Mouse (Mus musculus): ENCODE data around the gene Ffar1.
"Not testable (repeated sequence)": the region's sequence is repeated elsewhere in the genome, so short reads cannot be mapped to it uniquely, and the experiment has no call there.

The Ffar1 gene

DNA sequence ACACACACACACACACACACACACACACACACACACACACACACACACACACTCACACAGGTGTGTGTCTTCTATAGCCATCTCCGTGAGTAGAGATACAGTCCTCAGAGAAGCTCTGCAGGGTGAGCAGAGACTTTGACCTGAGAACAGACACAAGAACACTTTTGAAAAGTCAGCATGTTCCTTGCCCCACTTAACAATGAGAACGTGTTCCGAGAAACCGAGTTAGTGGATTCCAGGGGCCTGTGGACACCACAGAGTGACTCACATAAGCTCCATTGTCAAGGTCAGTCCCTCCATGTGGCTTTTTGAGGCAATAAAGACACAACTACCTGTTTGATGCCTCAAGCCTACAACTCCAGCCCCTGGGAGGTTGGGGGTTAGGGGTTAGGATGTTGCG is 14.0 kb downstream of the Ffar1 start:
- DNase-seq, result no peak

DNA sequence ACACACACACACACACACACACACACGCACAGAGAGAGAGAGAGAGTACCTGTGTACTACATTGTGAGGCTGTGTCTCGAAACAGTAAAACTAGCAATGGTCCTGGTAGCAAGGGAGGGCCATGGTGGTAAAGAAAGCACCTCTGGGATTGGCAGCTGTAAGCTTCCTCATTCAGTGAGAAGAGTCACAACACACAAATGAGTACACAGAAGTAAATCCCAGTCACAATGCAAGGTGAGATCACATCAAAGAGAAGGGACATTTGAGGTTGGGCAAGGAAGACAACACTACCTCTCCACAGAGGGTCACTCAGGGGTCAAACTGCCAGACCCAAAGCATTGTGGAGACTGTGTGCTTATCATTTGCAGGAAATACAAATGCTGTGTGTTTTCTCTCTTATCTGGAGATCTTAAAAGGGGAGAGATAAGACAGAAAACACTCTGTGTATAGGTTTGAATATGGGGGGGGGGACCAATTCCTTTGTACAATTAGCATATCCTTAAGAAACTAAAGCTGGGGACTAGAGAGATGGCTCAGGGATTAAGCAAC is 14.8 kb downstream of the Ffar1 start:
- no peak for DNase-seq

DNA sequence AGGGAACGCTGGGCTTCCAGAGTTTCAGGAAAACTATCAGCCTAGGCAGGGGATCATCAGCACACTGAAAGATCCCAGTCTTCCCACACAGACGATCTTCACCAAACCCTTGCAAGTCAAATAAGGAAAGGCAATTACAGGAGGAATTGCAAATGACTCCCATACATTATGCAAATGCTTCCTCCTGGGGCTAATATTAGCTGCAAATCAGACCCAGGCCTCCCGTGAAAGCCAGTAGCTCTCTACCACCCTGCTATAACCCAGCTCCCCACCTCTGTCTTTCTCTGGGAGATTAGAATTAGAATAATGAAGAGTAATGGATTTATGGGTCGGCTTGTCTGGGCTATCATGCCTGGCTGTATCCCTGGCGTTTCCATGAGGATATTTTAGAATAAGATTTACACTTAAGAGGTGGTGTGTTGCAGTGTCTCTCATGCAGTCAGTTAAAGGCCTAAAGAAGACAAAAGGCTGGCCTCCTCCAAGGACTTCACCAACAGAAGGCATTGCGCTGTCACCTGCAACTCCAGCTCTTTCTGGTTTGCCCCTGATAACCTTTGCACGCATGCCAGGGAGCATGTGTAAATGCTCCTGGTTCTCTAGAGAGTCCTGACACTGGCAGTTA is 16.6 kb downstream of the Ffar1 start:
- no peak for DNase-seq

DNA sequence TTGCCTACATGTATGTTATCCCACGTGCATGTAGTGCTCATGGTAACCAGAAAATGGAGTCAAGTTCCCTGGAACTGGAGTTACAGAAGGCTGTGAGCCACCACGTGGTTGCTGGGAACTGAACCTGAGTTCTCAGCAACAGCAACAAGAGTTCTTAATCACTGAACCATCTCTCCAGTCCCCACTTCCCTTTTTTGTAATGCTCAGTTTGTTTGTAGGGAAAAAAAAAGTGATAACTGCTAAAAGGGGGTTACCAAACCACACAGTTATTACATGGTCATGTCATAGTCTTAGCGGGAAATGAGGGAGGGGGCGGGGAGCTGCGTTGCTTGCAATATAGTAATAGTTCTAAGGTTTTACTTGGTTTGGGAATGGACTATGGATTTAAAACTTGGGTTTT is 19.3 kb downstream of the Ffar1 start:
- no peak for DNase-seq

DNA sequence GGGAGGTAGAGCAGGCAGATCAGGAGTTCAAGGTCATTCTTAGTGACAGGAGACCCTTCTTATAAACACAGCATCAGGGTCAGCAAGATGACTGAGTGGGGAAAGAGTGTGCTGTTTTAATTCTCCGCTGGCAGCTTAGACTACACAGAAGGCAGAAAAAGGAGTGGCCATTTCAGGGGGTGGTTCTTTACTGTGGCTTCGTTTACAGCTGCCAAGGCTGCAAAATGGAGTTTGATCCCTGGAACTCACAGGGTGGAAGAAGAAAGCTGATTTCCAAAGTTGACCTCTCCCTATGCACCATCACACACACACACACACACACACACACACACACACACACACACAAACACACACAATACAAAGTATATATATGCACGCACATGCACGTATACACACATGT is 20.0 kb downstream of the Ffar1 start:
- DNase-seq, result no peak

DNA sequence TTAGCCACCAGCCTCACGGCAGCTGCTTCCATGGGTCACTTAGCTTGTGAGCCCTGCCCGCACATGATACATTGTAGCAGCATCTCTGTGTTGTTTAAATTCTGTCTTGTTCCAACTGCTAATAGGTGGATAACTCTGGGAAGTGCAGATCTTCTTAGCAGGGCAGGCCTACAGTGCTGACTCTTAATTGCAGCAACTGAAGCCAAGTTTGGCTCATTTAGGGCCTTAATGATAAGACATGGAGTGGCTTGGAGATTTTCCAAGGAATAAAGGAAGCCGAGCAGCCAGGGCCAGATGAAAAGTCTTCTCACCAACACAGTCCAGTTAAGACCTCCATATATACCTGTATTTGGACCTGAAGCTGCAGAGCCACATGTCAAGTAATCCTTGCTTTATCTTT is 21.1 kb downstream of the Ffar1 start:
- no peak for DNase-seq

DNA sequence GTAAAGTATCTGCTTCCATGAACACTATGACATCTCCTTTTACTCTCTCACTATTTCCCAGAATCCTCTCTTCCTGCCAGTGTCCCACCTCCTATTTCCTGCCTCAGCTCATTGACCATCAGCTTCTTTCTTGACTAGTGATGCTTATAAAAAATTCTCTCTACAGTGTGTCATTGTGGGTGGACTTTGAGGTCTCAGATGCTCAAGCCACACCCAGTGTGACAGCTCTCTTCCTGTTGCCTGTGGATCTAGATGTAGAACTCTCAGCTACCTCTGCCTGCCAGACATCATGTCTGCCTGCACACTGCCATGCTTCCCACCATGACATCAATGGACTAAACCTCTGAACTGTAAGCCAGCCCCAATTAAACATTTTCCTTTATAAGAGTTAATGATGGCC is 24.1 kb downstream of the Ffar1 start:
- DNase-seq, result no peak

DNA sequence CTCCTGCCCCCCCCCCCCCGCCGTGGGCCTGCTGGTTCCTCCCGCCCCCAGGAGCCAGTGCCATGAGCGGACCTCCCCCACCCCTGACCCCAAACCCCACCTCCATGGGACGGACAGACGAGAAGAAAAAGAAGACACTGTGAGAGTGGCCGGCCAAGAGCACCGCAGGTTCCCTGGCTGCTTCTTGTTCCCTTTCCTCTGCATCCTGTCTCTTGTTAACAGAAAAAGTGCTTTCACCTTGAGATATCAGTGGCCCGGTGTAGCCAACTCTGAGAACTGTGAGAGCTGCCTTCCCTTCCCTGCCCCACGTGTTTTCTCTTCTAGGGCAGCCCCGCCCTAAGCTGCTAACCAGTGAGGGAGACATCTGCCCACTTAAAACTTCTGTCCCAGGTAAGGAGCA is 28.7 kb downstream of the Ffar1 start:
- not testable (repeated sequence) for DNase-seq

DNA sequence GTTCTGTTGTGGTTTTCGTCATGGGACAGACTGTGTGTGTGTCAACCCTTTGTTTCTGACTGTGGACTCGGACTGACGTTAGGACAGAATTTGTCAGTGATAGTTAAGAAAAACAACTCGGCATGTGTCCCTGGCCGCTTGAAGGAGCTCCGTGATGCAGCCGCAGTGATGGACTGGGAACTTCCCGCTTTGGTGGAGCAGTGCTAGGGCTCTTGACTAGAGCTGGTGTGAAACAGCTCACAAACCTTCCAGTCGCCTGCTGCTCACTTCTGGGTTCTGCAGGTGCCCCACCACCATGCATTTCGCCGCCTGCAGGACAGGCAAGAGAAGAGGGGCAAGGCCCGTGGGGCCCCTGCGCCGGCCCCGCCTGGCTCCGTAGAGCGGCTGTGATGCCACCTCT is 29.1 kb downstream of the Ffar1 start:
- DNase-seq, result no peak

DNA sequence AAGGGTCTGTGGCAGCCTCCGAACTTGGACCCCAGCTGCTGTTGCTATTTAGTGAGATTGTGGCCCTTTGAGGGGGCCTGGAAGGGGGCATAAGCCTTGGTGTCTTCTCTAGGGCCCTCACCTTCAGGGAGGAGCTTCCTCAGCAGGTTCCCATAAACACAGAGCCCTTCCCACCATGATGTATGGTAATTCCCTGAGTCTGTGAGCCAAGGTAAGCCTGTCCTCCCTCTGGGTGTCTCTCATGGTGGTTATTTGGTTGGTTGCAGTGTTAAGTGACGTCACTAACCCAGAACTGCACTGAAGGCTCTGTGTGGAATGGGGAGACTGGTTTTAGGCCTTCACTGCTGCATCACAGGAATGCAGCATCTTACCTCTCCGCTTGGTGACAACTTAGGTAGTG is 31.9 kb downstream of the Ffar1 start:
- no peak for DNase-seq

DNA sequence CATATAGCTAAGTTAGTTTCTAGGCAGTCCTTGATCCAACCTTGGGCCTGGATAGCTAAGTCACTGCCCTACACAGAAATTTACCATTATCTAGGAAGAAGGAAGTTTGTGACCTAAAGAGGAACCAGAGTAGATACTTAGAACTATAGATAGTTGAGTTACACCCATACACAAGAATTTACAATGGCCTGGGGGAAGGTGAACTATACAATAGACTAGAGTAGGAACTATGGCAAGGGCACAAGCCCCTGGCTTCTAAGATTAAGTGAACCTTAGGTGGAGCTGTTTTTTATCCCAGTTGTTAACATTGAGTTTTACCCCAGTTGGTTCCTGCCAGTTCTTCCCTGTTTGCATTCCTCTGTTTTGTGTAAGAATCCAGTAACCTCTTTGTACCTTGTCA is 32.5 kb downstream of the Ffar1 start:
- not testable (repeated sequence) for DNase-seq

DNA sequence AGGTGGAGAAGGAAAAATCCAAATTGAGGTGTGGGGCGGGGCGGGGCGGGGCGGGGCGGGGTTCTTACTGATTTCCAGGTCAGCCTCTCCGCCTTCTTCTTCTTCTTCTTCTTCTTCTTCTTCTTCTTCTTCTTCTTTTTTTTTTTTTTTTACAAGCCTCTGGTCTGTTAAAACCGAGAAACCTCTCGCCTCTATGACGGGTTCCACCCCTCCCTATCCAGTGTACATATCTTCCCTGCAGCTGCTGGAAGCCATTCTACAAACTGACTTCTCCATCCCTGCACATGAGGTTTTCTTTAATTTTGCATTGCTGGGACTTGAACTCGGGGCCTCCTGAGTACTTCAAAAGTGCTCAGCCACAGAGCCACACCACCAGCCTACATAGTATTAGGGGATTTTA is 34.7 kb downstream of the Ffar1 start:
- DNase-seq, result no peak

DNA sequence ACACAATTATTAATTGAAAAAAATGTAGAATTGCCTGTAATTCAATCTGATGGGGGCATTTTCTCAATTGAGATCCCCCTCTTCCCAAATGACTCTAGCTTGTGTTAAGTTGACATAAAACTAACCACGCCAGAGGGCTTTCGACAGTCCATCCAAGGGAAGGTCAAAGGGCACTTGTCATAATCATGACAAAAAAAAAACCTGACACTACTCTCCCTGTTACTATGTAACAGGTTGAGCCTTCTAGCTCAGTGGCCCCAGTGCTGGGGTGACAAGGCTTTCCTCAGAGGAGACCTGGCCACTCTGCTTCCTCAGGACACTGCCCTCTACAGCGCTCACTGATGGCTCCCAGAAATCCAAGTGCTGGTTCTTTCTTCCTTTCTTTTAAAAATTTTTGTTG is 37.1 kb downstream of the Ffar1 start:
- DNase-seq, result no peak

DNA sequence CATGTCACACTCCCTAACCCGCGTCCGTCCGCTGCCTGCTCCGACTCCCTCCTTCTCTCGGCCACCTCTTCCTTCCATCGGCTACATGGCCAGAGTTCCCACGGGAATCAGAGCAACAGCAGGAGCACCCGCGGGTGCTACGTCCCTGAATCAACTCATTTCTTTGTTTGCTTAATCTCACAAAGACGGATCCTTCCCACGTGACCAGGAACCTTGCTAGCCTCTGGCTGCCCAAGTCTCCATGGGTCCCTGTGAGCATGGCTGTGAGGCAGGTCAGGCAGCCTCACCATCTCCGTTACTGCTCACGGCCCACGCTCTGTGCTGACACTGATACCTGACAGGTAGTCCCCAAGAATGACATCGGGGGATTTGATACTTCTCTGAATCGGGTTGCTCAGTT is 37.7 kb downstream of the Ffar1 start, which contains the start of gene Ffar2:
Gene Ffar2, minus strand, starts transcription at position 101 of the 400 bp plus-strand sequence.
- DNase-seq, result no peak

DNA sequence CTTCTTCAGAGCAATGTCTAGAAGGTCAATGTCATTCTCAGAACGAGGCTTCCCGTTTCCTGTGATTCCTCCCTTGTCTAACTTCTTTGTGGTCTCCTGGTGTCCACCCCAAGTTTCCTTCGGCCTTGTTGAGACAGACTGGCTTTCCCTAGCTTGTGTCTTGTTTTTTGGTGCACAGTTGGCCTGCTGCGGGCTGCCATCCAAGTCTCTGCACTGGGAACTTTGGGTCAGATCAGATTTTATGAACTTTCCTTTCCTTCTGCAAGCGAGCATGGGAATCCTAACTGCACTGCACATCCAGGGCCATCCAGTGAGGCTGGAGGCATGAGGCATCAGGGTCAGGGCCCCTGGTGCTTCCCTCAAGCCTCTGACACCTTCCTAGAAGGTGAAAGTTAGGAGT is 39.8 kb downstream of the Ffar1 start:
- peak; percentile 55 for DNase-seq

DNA sequence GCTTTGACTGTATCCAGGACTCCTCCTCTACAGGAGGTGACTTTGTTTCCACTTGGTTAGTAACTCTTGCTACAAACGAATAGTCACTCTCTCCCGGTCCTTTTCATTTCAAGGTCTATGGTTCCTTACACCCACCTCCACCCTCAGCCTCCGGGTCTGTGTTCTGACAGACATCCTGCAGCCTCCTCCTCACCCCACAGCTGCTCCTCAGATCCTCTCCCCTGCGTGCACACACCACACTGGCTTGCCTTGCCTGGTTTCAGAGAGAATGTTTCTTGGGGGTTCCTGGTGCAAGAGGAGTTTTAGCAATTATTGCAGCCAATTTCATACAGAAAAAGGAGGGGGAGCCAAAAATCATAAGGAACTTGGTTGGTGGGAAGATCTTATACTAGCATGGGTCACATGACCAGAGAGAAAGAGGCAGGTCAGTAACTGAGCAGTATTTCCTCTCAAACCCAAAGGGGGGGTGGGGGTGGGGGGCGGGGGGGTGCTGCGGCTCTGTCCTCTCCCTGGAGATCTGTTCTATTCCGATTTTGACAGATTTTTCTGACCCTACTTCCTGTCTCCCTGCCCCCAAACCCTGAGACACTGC is 40.4 kb downstream of the Ffar1 start:
- no peak for DNase-seq

DNA sequence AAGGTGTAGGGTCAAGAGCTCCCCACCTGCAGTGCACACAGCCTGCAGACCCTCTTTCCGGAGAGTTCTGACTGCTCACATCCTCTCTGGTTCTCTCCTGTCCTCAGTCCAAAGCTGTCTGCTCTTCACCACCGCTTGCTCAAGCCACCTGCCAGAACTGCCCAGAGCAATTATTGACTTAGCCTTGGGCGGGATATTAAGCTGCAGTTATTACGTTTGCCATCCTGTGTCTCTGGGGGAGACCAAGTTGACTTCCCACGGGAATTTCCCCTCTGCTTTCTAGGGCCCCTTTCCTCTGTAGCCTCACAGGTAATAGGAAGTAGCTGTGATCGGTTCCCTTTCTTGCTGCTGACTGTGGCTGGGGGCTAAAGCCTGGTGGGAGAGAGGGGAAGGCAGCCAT is 41.2 kb downstream of the Ffar1 start:
- no peak for DNase-seq

DNA sequence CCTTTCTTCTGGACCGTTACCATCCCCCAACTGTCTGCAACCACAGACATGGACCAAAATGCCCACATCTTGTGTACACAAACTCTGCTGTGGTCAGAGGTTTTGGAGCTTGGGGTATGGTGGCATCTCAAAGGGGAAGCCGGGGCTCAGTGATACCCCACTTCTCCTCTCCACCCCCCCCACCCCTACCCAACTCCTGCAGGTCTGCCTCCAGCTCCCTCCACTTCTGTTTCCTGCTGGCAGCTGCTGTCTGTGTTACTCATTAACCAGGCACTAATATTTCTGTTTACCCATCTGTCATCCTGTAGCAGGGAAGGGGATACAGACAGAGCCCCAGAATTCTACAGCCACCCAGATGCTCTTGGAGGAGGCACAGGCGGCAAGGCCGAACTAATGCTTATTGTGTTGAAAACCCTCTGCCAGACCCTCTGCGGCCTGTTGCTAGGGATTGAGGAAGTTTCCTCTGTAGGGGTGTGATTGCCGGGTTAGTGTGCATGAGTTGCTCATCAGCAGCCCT is 49.0 kb downstream of the Ffar1 start:
- no peak for DNase-seq

DNA sequence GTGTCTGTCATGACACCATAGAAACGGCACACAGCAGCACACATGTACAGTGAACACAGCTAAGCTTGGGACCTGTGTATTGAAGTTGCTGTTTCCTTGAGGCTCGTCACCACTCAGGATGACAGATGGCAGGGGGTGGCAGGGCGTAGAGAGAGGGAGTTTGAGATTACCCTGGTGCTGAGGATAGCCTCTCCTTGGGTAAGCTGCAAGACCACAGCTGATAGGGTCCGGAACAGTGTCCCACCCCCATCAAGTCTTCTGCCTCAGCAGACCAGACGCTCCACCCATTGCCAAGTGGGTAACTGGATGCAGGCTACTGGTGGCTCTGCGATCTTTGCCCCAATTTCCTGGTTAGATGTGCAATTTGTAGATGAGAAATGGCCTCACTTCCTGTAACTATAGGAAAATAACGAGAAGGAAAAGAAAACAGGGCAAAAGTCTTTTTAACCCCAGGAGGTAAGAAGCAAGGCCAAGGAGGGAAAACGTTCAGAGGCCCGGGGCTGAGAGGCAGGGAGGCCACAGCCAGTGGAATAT is 49.5 kb downstream of the Ffar1 start:
- DNase-seq, result no peak

DNA sequence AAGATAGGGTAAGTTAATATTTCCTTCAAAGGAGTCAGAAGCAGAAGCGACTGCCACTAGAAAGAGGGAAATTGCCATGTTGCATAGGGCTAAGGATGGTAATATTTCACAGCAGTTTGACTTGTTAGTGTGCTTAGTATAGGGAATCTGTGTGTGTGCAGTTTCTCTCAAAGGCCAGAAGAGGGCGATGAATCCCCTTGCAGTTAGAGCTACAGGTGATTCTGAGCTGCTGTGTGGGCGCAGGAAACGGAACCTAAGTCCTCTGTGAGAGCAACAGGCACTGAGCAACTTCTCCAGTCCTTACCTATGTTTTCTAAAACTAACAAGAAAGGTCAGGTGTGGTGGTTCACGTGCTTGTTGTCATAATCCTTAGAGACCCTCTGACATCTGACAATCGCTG is 51.0 kb downstream of the Ffar1 start:
- no peak for DNase-seq

Data from kidney, postnatal 10 days (tissue).